Mouse (Mus musculus) E14TG2a.4 (cell line): Measurements from ENCODE around the gene Gna15.

Source experiments
- H3K27me3 ChIP-seq: 2 replicates; pipeline ENCODE4 v1.6.1; 2014; ENCODE audit warnings: low read length, control low read depth; ENCODE audit not compliant: insufficient read depth
- H3K36me3 ChIP-seq: 2 replicates; pipeline ENCODE4 v1.6.1; 2014; ENCODE audit warnings: low read length, control low read depth; ENCODE audit not compliant: insufficient read depth
- H3K4me1 ChIP-seq: replicated peaks from 2 replicates; pipeline ENCODE4 v1.6.1; 2014; ENCODE audit warnings: low read depth, low read length, control low read depth
- H3K4me3 ChIP-seq: replicated peaks from 2 replicates; pipeline ENCODE4 v1.5.1; 2014; ENCODE audit warnings: mild to moderate bottlenecking, low read length
- H3K9me3 ChIP-seq: 2 replicates; pipeline ENCODE4 v1.6.1; 2014; ENCODE audit warnings: low read length, control low read depth
- CTCF ChIP-seq: conservative IDR thresholded peaks from 2 replicates; pipeline ENCODE4 v1.5.1; 2014; ENCODE audit warnings: low read length
- NANOG ChIP-seq: IDR thresholded peaks from 2 replicates; pipeline ENCODE4 v1.6.1; 2014; ENCODE audit warnings: borderline replicate concordance, low read length, mixed read lengths
- POU5F1 ChIP-seq: IDR thresholded peaks from 2 replicates; pipeline ENCODE4 v1.6.1; 2014; ENCODE audit warnings: low read length, borderline replicate concordance

The Gna15 gene

GRCm38 (mm10) chr10:81461673-81462414 is 62.2 kb downstream of the Gna15 start:
- H3K36me3 ChIP-seq = peaks cover 3% of the 10 kb centered on the region
- H3K27me3 ChIP-seq = peaks cover 24% of the 10 kb centered on the region
- peak overlapping the region; percentile 54 for H3K4me3 ChIP-seq
- H3K4me1 ChIP-seq = peaks cover 87% of the 10 kb centered on the region
- no peaks in the 10 kb centered on the region for H3K9me3 ChIP-seq
- TF ChIP-seq POU5F1 = no peak
- no peak for TF ChIP-seq CTCF
- TF ChIP-seq NANOG = no peak

DNA sequence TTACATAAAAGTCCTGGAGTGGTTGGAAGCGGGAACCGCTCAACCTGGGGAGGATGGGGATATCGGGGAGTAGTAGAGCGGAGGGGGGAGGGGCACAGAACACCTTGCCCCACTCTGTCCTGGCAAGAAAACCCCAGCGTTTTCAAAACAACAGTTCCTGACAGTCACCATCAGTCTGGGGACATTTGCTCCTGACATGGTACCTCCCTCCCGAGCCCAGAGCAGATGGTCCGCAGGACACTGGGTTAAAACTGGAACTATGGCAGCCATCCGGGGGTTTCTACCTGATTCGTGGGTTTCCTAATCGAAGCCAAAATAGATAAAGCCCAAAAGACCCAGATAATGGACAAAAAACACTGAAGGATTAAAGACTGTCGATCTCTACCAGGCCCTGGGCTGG is 63.1 kb downstream of the Gna15 start:
- H3K27me3 ChIP-seq = peaks cover 32% of the 10 kb centered on the region
- TF ChIP-seq CTCF (no peak), NANOG (no peak), POU5F1 (no peak)
- H3K4me3 ChIP-seq = no peak overlapping the region
- H3K4me1 ChIP-seq = peaks cover 79% of the 10 kb centered on the region
- H3K36me3 ChIP-seq = no peaks in the 10 kb centered on the region; the same call in 1 of the 2 replicates
- H3K9me3 ChIP-seq = no peaks in the 10 kb centered on the region

DNA sequence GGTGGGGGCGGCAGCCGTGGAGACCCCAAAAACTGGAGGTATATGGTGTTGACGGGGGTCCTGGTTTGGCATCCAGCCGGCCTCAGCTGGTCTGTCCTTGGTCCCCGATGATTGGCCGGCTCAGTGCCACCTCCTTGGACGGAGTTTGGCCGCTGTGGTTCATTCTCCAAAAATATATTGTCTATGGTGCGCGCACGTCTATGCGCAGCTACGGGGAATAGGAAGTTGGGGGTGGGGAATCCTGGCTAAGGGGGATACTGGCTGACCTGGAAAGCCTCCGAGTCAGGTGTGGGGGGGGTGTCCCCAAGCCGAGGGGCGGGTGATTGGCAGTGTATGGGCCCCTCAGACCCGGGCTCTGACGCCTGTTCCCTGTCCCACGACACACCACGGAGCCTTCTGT is 63.6 kb downstream of the Gna15 start:
- peaks cover 78% of the 10 kb centered on the region for H3K4me1 ChIP-seq

GRCm38 (mm10) chr10:81459399-81459798 is 64.6 kb downstream of the Gna15 start:
- TF ChIP-seq CTCF (no peak), POU5F1 (no peak), NANOG (no peak)
- Histone ChIP-seq H3K36me3 (no peaks in the 10 kb centered on the region; the same call in 1 of the 2 replicates), H3K9me3 (no peaks in the 10 kb centered on the region), H3K27me3 (peaks cover 48% of the 10 kb centered on the region), H3K4me1 (peaks cover 73% of the 10 kb centered on the region), H3K4me3 (no peak overlapping the region)

More for the DNA sequence above, 63.6 kb downstream of the Gna15 start:
- Histone ChIP-seq H3K4me3 (no peak overlapping the region), H3K27me3 (peaks cover 37% of the 10 kb centered on the region), H3K9me3 (no peaks in the 10 kb centered on the region), H3K36me3 (no peaks in the 10 kb centered on the region; the same call in 1 of the 2 replicates)
- no peak for TF ChIP-seq POU5F1

GRCm38 (mm10) chr10:81458267-81458666 is 65.8 kb downstream of the Gna15 start:
- H3K9me3 ChIP-seq = no peaks in the 10 kb centered on the region
- TF ChIP-seq CTCF = no peak
- TF ChIP-seq POU5F1 = no peak
- no peak for TF ChIP-seq NANOG
- H3K36me3 ChIP-seq = no peaks in the 10 kb centered on the region; the same call in 1 of the 2 replicates
- no peak overlapping the region for H3K4me3 ChIP-seq
- peaks cover 52% of the 10 kb centered on the region for H3K27me3 ChIP-seq
- peaks cover 64% of the 10 kb centered on the region for H3K4me1 ChIP-seq

GRCm38 (mm10) chr10:81457624-81458023 is 66.4 kb downstream of the Gna15 start:
- Histone ChIP-seq H3K36me3 (no peaks in the 10 kb centered on the region; the same call in 1 of the 2 replicates), H3K9me3 (no peaks in the 10 kb centered on the region), H3K4me3 (no peak overlapping the region), H3K27me3 (peaks cover 53% of the 10 kb centered on the region), H3K4me1 (peaks cover 64% of the 10 kb centered on the region)
- TF ChIP-seq POU5F1 = no peak
- TF ChIP-seq CTCF = no peak
- TF ChIP-seq NANOG = no peak

- TF ChIP-seq NANOG = no peak
- TF ChIP-seq CTCF = no peak
- TF ChIP-seq POU5F1 = no peak
- Histone ChIP-seq H3K36me3 (no peaks in the 10 kb centered on the region; the same call in 1 of the 2 replicates), H3K27me3 (peaks cover 57% of the 10 kb centered on the region), H3K9me3 (no peaks in the 10 kb centered on the region), H3K4me3 (no peak overlapping the region; the same call in 1 of the 2 replicates), H3K4me1 (peaks cover 64% of the 10 kb centered on the region)
These were observed 67.0 kb downstream of the Gna15 start for GRCm38 (mm10) chr10:81456983-81457563.

GRCm38 (mm10) chr10:81455181-81455895 is 68.7 kb downstream of the Gna15 start, which contains the start of gene Nfic:
Nfic (minus strand) TSS chr10:81455635.
- no peaks in the 10 kb centered on the region for H3K9me3 ChIP-seq
- H3K36me3 ChIP-seq = no peaks in the 10 kb centered on the region
- peak within 1 kb of the TSS; percentile 65 for H3K4me3 ChIP-seq
- TF ChIP-seq POU5F1 (no peak), NANOG (no peak), CTCF (no peak)
- H3K4me1 ChIP-seq = peaks cover 49% of the 10 kb centered on the region
- peaks cover 73% of the 10 kb centered on the region for H3K27me3 ChIP-seq
